Mouse (Mus musculus) urinary bladder, postnatal 0 days (tissue): ENCODE measurements around the gene Ift20. TPM values are rescaled to one million over a fixed set of nuclear protein-coding genes. Genes with fewer than 3 reads are reported as not detected.

ENCODE experiments used
- polyA plus RNA-seq: library from polyadenylated mRNA; unstranded; fragments of >200 nt; fragmentation: Nextera tagmentation; extraction: Ambion mirVana; gene quantifications from 2 replicates; pipeline ENCODE4 v1.2.1, GENCODE M21; 2015

Gene Ift20
- 132 and 156 TPM in 2 replicates for polyA plus RNA-seq

GRCm38 (mm10) chr11:78536080-78536689, at the start of gene Ift20, which contains the start of gene Tnfaip1:
Gene Ift20, plus strand, starts transcription at chr11:78536361.
Gene Tnfaip1, minus strand, starts transcription at chr11:78536332.

GRCm38 (mm10) chr11:78497544-78498522, 38.3 kb upstream of the Ift20 start, which contains the start of gene Sarm1:
Gene Sarm1, minus strand, starts transcription at chr11:78497754.

GRCm38 (mm10) chr11:78499004-78499403, 37.2 kb upstream of the Ift20 start, which contains the start of gene Vtn:
Gene Vtn, plus strand, starts transcription at chr11:78499091.

GRCm38 (mm10) chr11:78502909-78503650, 33.1 kb upstream of the Ift20 start, which contains the start of gene Sebox:
Gene Sebox, plus strand, starts transcription at chr11:78503447.

GRCm38 (mm10) chr11:78512025-78512957, 23.9 kb upstream of the Ift20 start, which contains the start of the genes Tmem199 and Poldip2:
Gene Tmem199, minus strand, starts transcription at chr11:78512172.
Gene Poldip2, plus strand, starts transcription at chr11:78512193.

GRCm38 (mm10) chr11:78550168-78551058, 14.3 kb downstream of the Ift20 start, which contains the start of gene Tmem97:
Gene Tmem97, minus strand, starts transcription at chr11:78550777.

Other genes starting within 250 kb of the Ift20 start
- 0.21 and 0.30 TPM in 2 replicates for gene BC030499, start 245.5 kb upstream of the Ift20 start, polyA plus RNA-seq
- gene Spag5, start 234.8 kb upstream of the Ift20 start, polyA plus RNA-seq = 4.7 and 7.4 TPM in 2 replicates
- gene Aldoc, start 213.4 kb upstream of the Ift20 start, polyA plus RNA-seq = 8.1 and 10.6 TPM in 2 replicates
- gene Pigs, start 207.9 kb upstream of the Ift20 start, polyA plus RNA-seq = 41.8 and 43.6 TPM in 2 replicates
- gene Unc119, start 192.9 kb upstream of the Ift20 start, polyA plus RNA-seq = 69.4 and 71.4 TPM in 2 replicates
- 0.07 TPM in 1 of 2 replicates, not detected in the other for gene Foxn1, start 149.8 kb upstream of the Ift20 start, polyA plus RNA-seq
- not detected in 2 replicates for gene Slc13a2, start 114.1 kb upstream of the Ift20 start, polyA plus RNA-seq
- gene Slc46a1, start 70.7 kb upstream of the Ift20 start, polyA plus RNA-seq = 25.7 and 27.4 TPM in 2 replicates
- 0.24 and 0.27 TPM in 2 replicates for gene Sarm1, start 38.6 kb upstream of the Ift20 start, polyA plus RNA-seq
- gene Vtn, start 37.3 kb upstream of the Ift20 start, polyA plus RNA-seq = 1.2 and 2.1 TPM in 2 replicates
- gene Sebox, start 32.9 kb upstream of the Ift20 start, polyA plus RNA-seq = not detected in 2 replicates
- gene Tmem199, start 24.2 kb upstream of the Ift20 start, polyA plus RNA-seq = 32.0 and 32.8 TPM in 2 replicates
- gene Poldip2, start 24.2 kb upstream of the Ift20 start, polyA plus RNA-seq = 81.4 and 86.2 TPM in 2 replicates
- gene Tnfaip1, start within 50 bp of the Ift20 start, polyA plus RNA-seq = 47.6 and 55.5 TPM in 2 replicates
- 43.6 and 70.8 TPM in 2 replicates for gene Tmem97, start 14.4 kb downstream of the Ift20 start, polyA plus RNA-seq
- 10.1 and 10.2 TPM in 2 replicates for gene Nlk, start 161.0 kb downstream of the Ift20 start, polyA plus RNA-seq
- gene Ccnq, start 215.4 kb downstream of the Ift20 start, polyA plus RNA-seq = 27.8 and 29.8 TPM in 2 replicates